Mouse (Mus musculus) embryonic fibroblast, embryonic 13.5 days (primary cell): Measurements from ENCODE around the gene Lrrc56. TPM values are rescaled to one million over a fixed set of nuclear protein-coding genes. Genes with fewer than 3 reads are reported as not detected.
A peak's percentile ranks its signal among the peaks of the same experiment; 100 is the strongest.

Source experiments
- H3K27ac ChIP-seq: 2 replicates; pipeline ENCODE4 v1.5.1; 2012; ENCODE audit warnings: low read length, control low read depth, inconsistent platforms; ENCODE audit not compliant: insufficient read depth
- H3K4me1 ChIP-seq: 2 replicates; pipeline ENCODE4 v1.6.1; 2011; ENCODE audit warnings: low read length; ENCODE audit not compliant: control insufficient read depth, insufficient read depth
- H3K4me3 ChIP-seq: 2 replicates; pipeline ENCODE4 v1.5.1; 2011; ENCODE audit warnings: mild to moderate bottlenecking, control low read depth, low read length; ENCODE audit not compliant: insufficient read depth
- CTCF ChIP-seq: IDR thresholded peaks from 2 replicates; pipeline ENCODE4 v1.5.1; 2011; ENCODE audit warnings: mild to moderate bottlenecking, control low read depth, low read length, moderate library complexity, borderline replicate concordance; ENCODE audit not compliant: insufficient read depth
- POLR2A ChIP-seq: IDR thresholded peaks from 2 replicates; pipeline ENCODE4 v1.6.1; 2011; ENCODE audit warnings: low read depth, mild to moderate bottlenecking, control low read depth, low read length, moderate library complexity
- polyA plus RNA-seq: library from polyadenylated mRNA; stranded (reverse); fragments of >200 nt; gene quantifications from 2 replicates; pipeline ENCODE4 v1.2.4, GENCODE M21; 2011; ENCODE audit warnings: low read depth; ENCODE audit not compliant: missing spikeins, insufficient read length

The Lrrc56 gene
- polyA plus RNA-seq, 1 experiment, result 1.9 TPM

GRCm38 (mm10) chr7:141215101-141215879 lies 21.3 kb downstream of the Lrrc56 start, which contains the start of gene Rassf7:
Gene Rassf7 (plus strand): TSS chr7:141215860.
- peak within 1 kb of the TSS; percentile 74 for H3K4me3 ChIP-seq
- no peak within 1 kb of the TSS for H3K27ac ChIP-seq
- peak; percentile 50 for TF ChIP-seq POLR2A
- no peak for TF ChIP-seq CTCF
- H3K4me1 ChIP-seq, result no peaks in the 10 kb centered on the region

DNA sequence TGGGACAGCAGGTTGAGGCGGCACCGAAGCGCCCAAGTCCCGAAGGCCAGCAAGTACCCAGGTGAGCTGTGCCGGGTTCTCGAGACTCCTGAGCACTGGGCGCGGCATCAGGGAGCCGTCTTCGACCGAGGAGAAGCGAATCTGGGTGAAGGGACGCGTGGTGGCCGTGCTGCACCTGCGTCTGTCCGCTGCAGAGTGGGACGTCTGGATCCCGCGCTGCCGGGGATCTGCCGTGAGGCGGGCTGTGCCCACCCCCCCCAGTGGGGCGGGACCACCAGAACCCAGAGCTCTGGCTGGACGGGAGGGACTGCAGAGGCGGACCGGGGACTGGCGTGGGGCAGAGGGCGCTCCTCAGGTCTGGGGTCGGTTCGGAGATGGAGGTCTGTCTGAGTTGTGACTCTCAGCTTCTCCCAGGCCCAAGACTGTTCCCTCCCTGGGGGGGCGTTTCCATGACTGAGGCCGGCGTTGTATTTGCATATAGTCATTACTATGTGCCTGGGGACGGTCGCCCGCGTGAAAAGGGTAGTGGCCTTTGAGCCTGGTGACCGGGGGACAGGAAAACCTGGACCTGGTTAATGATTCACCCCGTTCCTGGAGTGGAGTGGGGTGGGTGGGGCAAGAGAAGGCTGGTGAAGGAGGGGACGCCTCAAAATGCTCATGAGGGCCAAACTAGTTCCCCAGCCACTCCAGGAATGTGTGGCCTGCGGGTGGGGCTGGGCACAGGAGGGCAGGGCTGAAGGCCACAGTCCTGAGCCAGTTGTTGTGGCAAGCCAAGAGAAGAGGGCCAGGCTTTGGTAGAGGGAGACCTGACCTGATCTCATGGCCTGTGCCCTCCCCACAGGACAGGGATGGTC lies 22.1 kb downstream of the Lrrc56 start:
- TF ChIP-seq POLR2A, result peak; percentile 40
- TF ChIP-seq CTCF, result no peak
- peak overlapping the region; percentile 74 for H3K4me3 ChIP-seq
- H3K27ac ChIP-seq, result no peak overlapping the region
- H3K4me1 ChIP-seq, result no peaks in the 10 kb centered on the region

DNA sequence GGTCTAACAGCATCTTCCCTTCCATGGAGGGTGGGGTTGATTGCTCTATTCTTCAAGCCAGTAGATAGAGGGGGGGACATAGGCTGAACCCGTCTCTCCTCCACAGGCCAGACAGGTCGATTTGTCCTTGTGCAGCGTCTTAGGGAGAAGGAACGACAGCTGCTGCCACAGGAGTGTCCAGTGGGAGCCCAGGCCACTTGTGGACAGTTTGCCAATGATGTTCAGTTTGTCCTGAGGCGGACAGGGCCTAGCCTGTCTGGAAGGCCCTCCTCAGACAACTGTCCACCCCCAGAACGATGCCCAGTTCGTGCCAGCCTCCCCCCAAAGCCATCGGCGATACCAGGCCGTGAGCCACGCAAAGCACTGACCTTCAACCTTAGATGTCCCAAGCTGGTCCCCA lies 22.9 kb downstream of the Lrrc56 start:
- Histone ChIP-seq H3K4me1 (no peaks in the 10 kb centered on the region), H3K27ac (no peak overlapping the region), H3K4me3 (peak overlapping the region; percentile 74; the same call in 1 of the 2 replicates)

GRCm38 (mm10) chr7:141217343-141218013 lies 23.5 kb downstream of the Lrrc56 start:
- TF ChIP-seq POLR2A, result no peak; the same call in none of the 2 replicates
- TF ChIP-seq CTCF, result no peak
- no peak overlapping the region for H3K27ac ChIP-seq
- peaks cover 3% of the 10 kb centered on the region; the same call in 1 of the 2 replicates for H3K4me1 ChIP-seq
- H3K4me3 ChIP-seq, result no peak overlapping the region

More for the DNA sequence above, 22.9 kb downstream of the Lrrc56 start:
- TF ChIP-seq POLR2A, result no peak
- TF ChIP-seq CTCF, result no peak

- Histone ChIP-seq H3K4me1 (peaks cover 3% of the 10 kb centered on the region; the same call in 1 of the 2 replicates), H3K27ac (no peak overlapping the region), H3K4me3 (no peak overlapping the region)
These were observed 24.2 kb downstream of the Lrrc56 start for GRCm38 (mm10) chr7:141218141-141218540.

DNA sequence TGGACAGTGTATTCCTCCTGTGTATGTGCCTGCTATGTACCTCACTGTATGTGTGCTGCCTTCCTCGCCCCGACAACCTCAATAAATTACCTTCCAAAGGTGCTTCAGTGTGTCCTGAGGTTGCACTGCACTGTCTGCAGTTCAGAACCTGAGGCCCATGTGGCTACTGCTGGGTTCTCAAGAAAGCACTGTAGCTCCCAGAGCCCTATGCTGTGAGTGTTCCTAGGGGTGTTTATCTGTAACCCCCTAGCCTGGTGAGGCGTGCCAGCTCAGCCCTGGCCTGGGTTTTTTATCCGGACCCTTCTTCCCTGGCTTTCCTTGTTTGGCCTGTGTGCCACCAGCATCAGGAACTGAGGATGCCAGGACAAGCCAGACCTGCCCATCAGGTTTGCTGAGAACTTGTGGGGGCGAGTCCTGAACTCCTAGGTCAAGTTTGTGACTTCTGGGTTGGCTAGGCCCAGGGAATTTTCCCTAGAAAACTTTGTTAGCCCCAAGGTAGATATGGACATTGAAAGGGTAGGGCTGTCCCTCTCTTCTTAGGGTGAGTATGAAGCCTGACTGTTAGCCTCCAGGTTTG lies 24.7 kb downstream of the Lrrc56 start:
- no peak for TF ChIP-seq CTCF
- TF ChIP-seq POLR2A, result no peak
- Histone ChIP-seq H3K4me1 (peaks cover 3% of the 10 kb centered on the region; the same call in 1 of the 2 replicates), H3K4me3 (no peak overlapping the region), H3K27ac (no peak overlapping the region)

More at GRCm38 (mm10) chr7:141218141-141218540, 24.2 kb downstream of the Lrrc56 start:
- TF ChIP-seq POLR2A (no peak), CTCF (no peak)

GRCm38 (mm10) chr7:141219558-141220099 lies 25.7 kb downstream of the Lrrc56 start:
- H3K27ac ChIP-seq, result no peak overlapping the region
- peaks cover 3% of the 10 kb centered on the region; the same call in 1 of the 2 replicates for H3K4me1 ChIP-seq
- no peak overlapping the region for H3K4me3 ChIP-seq
- TF ChIP-seq CTCF (no peak), POLR2A (no peak)

- Histone ChIP-seq H3K4me1 (peaks cover 3% of the 10 kb centered on the region; the same call in 1 of the 2 replicates), H3K27ac (no peak overlapping the region), H3K4me3 (no peak overlapping the region)
- TF ChIP-seq CTCF (no peak), POLR2A (no peak)
These were observed 26.4 kb downstream of the Lrrc56 start for GRCm38 (mm10) chr7:141220377-141220776.
